Mouse (Mus musculus) ES-E14 (cell line): ENCODE measurements around the gene Gtsf2. TPM values are rescaled to one million over a fixed set of nuclear protein-coding genes. Genes with fewer than 3 reads are reported as not detected.

ENCODE experiments used
- DNase-seq: peaks from one replicate; pipeline ENCODE4 v3.0.0-alpha.2; 2013; ENCODE audit warnings: low read depth, low spot score
- H3K27ac ChIP-seq: 2 replicates; pipeline ENCODE4 v1.5.1; 2012; ENCODE audit warnings: low read depth, mild to moderate bottlenecking, low read length, moderate library complexity, mixed read lengths; ENCODE audit not compliant: poor library complexity, insufficient read depth, severe bottlenecking
- H3K36me3 ChIP-seq: 2 replicates; pipeline ENCODE4 v1.6.1; 2012; ENCODE audit warnings: mild to moderate bottlenecking, low read length, moderate library complexity, mixed read lengths; ENCODE audit not compliant: control insufficient read depth, poor library complexity, insufficient read depth, severe bottlenecking
- H3K4me1 ChIP-seq, 2 experiments: fragments of 150-350 bp in 1 of 2; sonication (generic) in 1 of 2; 2 replicates each; pipeline ENCODE4 v1.6.1; 2012; ENCODE audit warnings: low read length in 2 of 2, mild to moderate bottlenecking in 1 of 2, mixed read lengths in 1 of 2; ENCODE audit not compliant: control insufficient read depth in 2 of 2, insufficient read depth in 2 of 2, poor library complexity in 1 of 2
- H3K4me3 ChIP-seq, 2 experiments: fragments of 150-350 bp in 1 of 2; sonication (generic) in 1 of 2; 2 replicates each; pipeline ENCODE4 v1.5.1; 2012; ENCODE audit warnings: low read length in 2 of 2, low read depth in 1 of 2, mild to moderate bottlenecking in 1 of 2, mixed read lengths in 1 of 2; ENCODE audit not compliant: insufficient read depth in 1 of 2, poor library complexity in 1 of 2, severe bottlenecking in 1 of 2
- H3K9ac ChIP-seq: 2 replicates; pipeline ENCODE4 v1.6.1; 2012; ENCODE audit warnings: low read depth, mild to moderate bottlenecking, low read length, mixed read lengths; ENCODE audit not compliant: poor library complexity, insufficient read depth, severe bottlenecking
- H3K9me3 ChIP-seq: fragments of 150-350 bp; sonication (generic); 2 replicates; pipeline ENCODE4 v1.6.1; 2012; ENCODE audit warnings: low read depth, mild to moderate bottlenecking, low read length; ENCODE audit not compliant: control insufficient read depth, insufficient read depth
- CHD2 ChIP-seq: IDR thresholded peaks from 2 replicates; pipeline ENCODE4 v1.6.1; 2014; ENCODE audit warnings: mild to moderate bottlenecking, low read depth, low read length, inconsistent platforms
- HCFC1 ChIP-seq: IDR thresholded peaks from 2 replicates; pipeline ENCODE4 v1.6.1; 2012; ENCODE audit warnings: low read length, inconsistent platforms, borderline replicate concordance; ENCODE audit not compliant: insufficient read depth
- MAFK ChIP-seq: IDR thresholded peaks from 2 replicates; pipeline ENCODE4 v1.6.1; 2014; ENCODE audit warnings: mild to moderate bottlenecking, low read depth, low read length, inconsistent platforms; ENCODE audit not compliant: insufficient read depth
- ZC3H11A ChIP-seq: IDR thresholded peaks from 2 replicates; pipeline ENCODE4 v1.6.1; 2012; ENCODE audit warnings: low read depth, mild to moderate bottlenecking, inconsistent platforms, low read length, borderline replicate concordance
- ZNF384 ChIP-seq: IDR thresholded peaks from 2 replicates; pipeline ENCODE4 v1.6.1; 2012; ENCODE audit warnings: low read depth, low read length, inconsistent platforms
- in situ Hi-C, 2 experiments: fragments of 600-800 bp; cut with MboI; formaldehyde crosslinking; loops; one replicate each; pipeline ENCODE4 v1.15.1; 2025; ENCODE audit warnings: low sequenced_read_pairs in 2 of 2, inconsistent platforms in 1 of 2; ENCODE audit not compliant: unreplicated experiment in 2 of 2
- total RNA-seq: library from RNA; depleted of rRNA; stranded (reverse); fragments of 300-350 nt; gene quantifications from 2 replicates; pipeline ENCODE4 v1.2.3, GENCODE M21; 2012

Gene Gtsf2
- total RNA-seq, 1 experiment = not detected

GRCm38 (mm10) chr15:103473182-103473581, 24.9 kb upstream of the Gtsf2 start:
- TF ChIP-seq ZNF384 = no peak
- TF ChIP-seq HCFC1 = no peak
- TF ChIP-seq ZC3H11A = no peak
- no peak for TF ChIP-seq MAFK
- no peak for TF ChIP-seq CHD2
- DNase-seq = no peak
- no peak overlapping the region for H3K9ac ChIP-seq
- no peaks in the 10 kb centered on the region for H3K9me3 ChIP-seq
- in situ Hi-C loops = no loop called here
- H3K27ac ChIP-seq = no peak overlapping the region
- H3K4me1 ChIP-seq = no peaks in the 10 kb centered on the region
- H3K4me3 ChIP-seq = no peak overlapping the region
- no peaks in the 10 kb centered on the region for H3K36me3 ChIP-seq

- H3K4me1 ChIP-seq = no peaks in the 10 kb centered on the region
- no peak for DNase-seq
- no peaks in the 10 kb centered on the region for H3K9me3 ChIP-seq
- no peak overlapping the region for H3K9ac ChIP-seq
- no peaks in the 10 kb centered on the region for H3K36me3 ChIP-seq
- TF ChIP-seq HCFC1 = no peak
- TF ChIP-seq ZC3H11A = no peak
- no peak for TF ChIP-seq ZNF384
- no peak overlapping the region for H3K27ac ChIP-seq
- in situ Hi-C loops = no loop called here
- no peak overlapping the region for H3K4me3 ChIP-seq
These were observed 24.0 kb upstream of the Gtsf2 start for GRCm38 (mm10) chr15:103472265-103472664.

GRCm38 (mm10) chr15:103471488-103472194, 23.4 kb upstream of the Gtsf2 start:
- Histone ChIP-seq H3K9ac (no peak overlapping the region), H3K4me3 (no peak overlapping the region), H3K27ac (no peak overlapping the region), H3K36me3 (no peaks in the 10 kb centered on the region), H3K4me1 (no peaks in the 10 kb centered on the region), H3K9me3 (no peaks in the 10 kb centered on the region)
- no peak for TF ChIP-seq ZNF384
- no peak for TF ChIP-seq HCFC1
- no peak for TF ChIP-seq MAFK
- TF ChIP-seq ZC3H11A = no peak
- no peak for TF ChIP-seq CHD2
- in situ Hi-C loops = no loop called here
- DNase-seq = no peak

GRCm38 (mm10) chr15:103462539-103463261, 14.4 kb upstream of the Gtsf2 start:
- in situ Hi-C loops = no loop called here
- H3K9ac ChIP-seq = no peak overlapping the region
- TF ChIP-seq ZNF384 (no peak), HCFC1 (no peak), ZC3H11A (no peak), MAFK (no peak), CHD2 (no peak)
- no peaks in the 10 kb centered on the region for H3K36me3 ChIP-seq
- H3K4me1 ChIP-seq = no peaks in the 10 kb centered on the region
- no peaks in the 10 kb centered on the region for H3K9me3 ChIP-seq
- H3K27ac ChIP-seq = no peak overlapping the region
- no peak overlapping the region for H3K4me3 ChIP-seq
- DNase-seq = no peak
